Mouse (Mus musculus) hindbrain, embryonic 13.5 days (tissue): ENCODE measurements around the gene Cxcr1. TPM values are rescaled to one million over a fixed set of nuclear protein-coding genes. Genes with fewer than 3 reads are reported as not detected.
"Not testable (repeated sequence)": the region's sequence is repeated elsewhere in the genome, so short reads cannot be mapped to it uniquely, and the experiment has no call there.

ENCODE experiments used
- ATAC-seq: fragments of 200-750 bp; cut with Nextera tagmentation; 2 replicates; pipeline ENCODE4 v1.8.0; 2017; ENCODE audit warnings: moderate TSS enrichment; ENCODE audit not compliant: low FRiP score
- H3K27ac ChIP-seq: fragments of 300-500 bp; sonication (generic); 2 replicates; pipeline ENCODE4 v1.5.1; 2015; ENCODE audit warnings: inconsistent platforms, mild to moderate bottlenecking, moderate library complexity
- H3K27me3 ChIP-seq: fragments of 300-500 bp; sonication (generic); 2 replicates; pipeline ENCODE4 v1.6.1; 2015; ENCODE audit warnings: mild to moderate bottlenecking, inconsistent platforms
- H3K36me3 ChIP-seq: fragments of 300-500 bp; sonication (generic); 2 replicates; pipeline ENCODE4 v1.6.1; 2015; ENCODE audit warnings: mild to moderate bottlenecking, inconsistent platforms
- H3K4me1 ChIP-seq: fragments of 300-500 bp; sonication (generic); replicated peaks from 2 replicates; pipeline ENCODE4 v1.6.1; 2015; ENCODE audit warnings: inconsistent platforms
- H3K4me2 ChIP-seq: fragments of 300-500 bp; sonication (generic); 2 replicates; pipeline ENCODE4 v1.6.1; 2015; ENCODE audit warnings: inconsistent platforms, mild to moderate bottlenecking, moderate library complexity
- H3K4me3 ChIP-seq: fragments of 300-500 bp; sonication (generic); 2 replicates; pipeline ENCODE4 v1.5.1; 2015; ENCODE audit warnings: mild to moderate bottlenecking, inconsistent platforms
- H3K9ac ChIP-seq: fragments of 300-500 bp; sonication (generic); 2 replicates; pipeline ENCODE4 v1.6.1; 2015; ENCODE audit warnings: mild to moderate bottlenecking, inconsistent platforms
- H3K9me3 ChIP-seq: fragments of 300-500 bp; sonication (generic); 2 replicates; pipeline ENCODE4 v1.6.1; 2016; ENCODE audit warnings: inconsistent platforms
- WGBS: fragments of 180-500 bp; shearing (Covaris S2); methylation state at CpG from one replicate; pipeline ENCODE4 v1.1.7; 2015; 5-methylcytosine and 5-hydroxymethylcytosine counted together
- polyA plus RNA-seq: library from polyadenylated mRNA; unstranded; fragments of >200 nt; fragmentation: Nextera tagmentation; extraction: Ambion mirVana; gene quantifications from 2 replicates; pipeline ENCODE4 v1.2.1, GENCODE M21; 2015

Cxcr1 gene
- polyA plus RNA-seq, 1 experiment from 2014 or later, result not detected

- H3K4me2 ChIP-seq, result no peak overlapping the region
- no peak for ATAC-seq
- 92% methylated on average over 7 of the region's 7 CpGs for WGBS
Measured at GRCm38 (mm10) chr1:74190471-74190870, 4.0 kb downstream of the Cxcr1 start.

GRCm38 (mm10) chr1:74183006-74183405 is 11.4 kb downstream of the Cxcr1 start:
- no peaks in the 10 kb centered on the region for H3K9me3 ChIP-seq
- H3K9ac ChIP-seq, result no peak overlapping the region
- H3K36me3 ChIP-seq, result no peaks in the 10 kb centered on the region
- no peaks in the 10 kb centered on the region for H3K4me1 ChIP-seq
- no peaks in the 10 kb centered on the region for H3K27me3 ChIP-seq
- no peak overlapping the region for H3K4me3 ChIP-seq
- no peak overlapping the region for H3K4me2 ChIP-seq
- 72% methylated on average over 2 of the region's 2 CpGs for WGBS
- H3K27ac ChIP-seq, result no peak overlapping the region
- ATAC-seq, result no peak

More at GRCm38 (mm10) chr1:74190471-74190870, 4.0 kb downstream of the Cxcr1 start:
- Histone ChIP-seq H3K9me3 (no peaks in the 10 kb centered on the region), H3K9ac (no peak overlapping the region), H3K4me3 (no peak overlapping the region), H3K36me3 (no peaks in the 10 kb centered on the region), H3K4me1 (no peaks in the 10 kb centered on the region), H3K27me3 (no peaks in the 10 kb centered on the region), H3K27ac (no peak overlapping the region)

DNA sequence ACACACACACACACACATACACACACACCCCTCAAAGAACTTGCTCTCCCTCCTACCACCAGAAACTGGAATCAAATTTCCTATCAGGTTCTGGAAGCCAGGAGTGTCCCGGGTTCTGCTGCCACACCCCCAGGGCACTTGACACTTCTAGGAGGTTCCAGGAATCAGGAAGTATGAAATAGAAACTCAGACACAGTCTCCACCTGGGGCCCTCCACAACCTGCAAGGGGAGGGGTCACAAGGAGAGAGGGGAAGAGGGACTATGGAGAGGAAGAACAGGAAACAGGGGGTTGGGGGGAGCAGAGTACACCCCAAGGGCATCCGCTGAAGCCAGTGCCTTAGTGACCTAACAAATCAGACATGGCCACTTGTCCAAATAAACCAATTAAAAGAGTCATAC is 13.0 kb downstream of the Cxcr1 start:
- H3K27ac ChIP-seq, result no peak overlapping the region
- H3K9ac ChIP-seq, result no peak overlapping the region
- 85% methylated on average over 2 of the region's 2 CpGs for WGBS
- no peak overlapping the region for H3K4me3 ChIP-seq
- no peak overlapping the region for H3K4me2 ChIP-seq
- H3K9me3 ChIP-seq, result no peaks in the 10 kb centered on the region
- no peaks in the 10 kb centered on the region for H3K4me1 ChIP-seq
- no peaks in the 10 kb centered on the region for H3K36me3 ChIP-seq
- no peaks in the 10 kb centered on the region for H3K27me3 ChIP-seq
- no peak for ATAC-seq

- no peak overlapping the region for H3K9ac ChIP-seq
- no peaks in the 10 kb centered on the region for H3K27me3 ChIP-seq
- H3K36me3 ChIP-seq, result no peaks in the 10 kb centered on the region
- H3K4me1 ChIP-seq, result no peaks in the 10 kb centered on the region
- no peak overlapping the region for H3K27ac ChIP-seq
- H3K9me3 ChIP-seq, result no peaks in the 10 kb centered on the region
- no peak overlapping the region for H3K4me2 ChIP-seq
- 54% methylated on average over 9 of the region's 9 CpGs for WGBS
- no peak for ATAC-seq
- H3K4me3 ChIP-seq, result no peak overlapping the region
Measured at GRCm38 (mm10) chr1:74179624-74180408, 14.6 kb downstream of the Cxcr1 start.

DNA sequence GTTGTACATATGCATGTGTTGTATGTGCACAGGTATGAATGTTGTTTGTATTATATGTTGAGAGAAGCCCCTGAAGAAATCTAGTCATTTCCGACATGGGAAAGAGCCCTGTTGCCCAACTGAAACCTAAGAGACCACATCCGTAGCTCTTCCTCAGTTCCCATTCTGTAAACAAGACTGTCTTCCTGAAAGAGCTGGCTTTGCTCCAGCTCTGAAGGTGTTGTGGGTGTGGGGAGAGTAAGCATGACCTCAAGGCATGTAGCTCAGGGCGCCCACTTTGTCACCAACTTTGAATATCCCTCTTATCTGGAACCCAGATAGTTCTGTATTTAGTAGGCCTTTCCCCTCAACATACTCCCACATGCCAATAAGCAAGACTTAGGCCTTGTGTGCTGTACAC is 15.8 kb downstream of the Cxcr1 start:
- Histone ChIP-seq H3K9me3 (no peaks in the 10 kb centered on the region), H3K27ac (no peak overlapping the region), H3K9ac (no peak overlapping the region), H3K4me1 (no peaks in the 10 kb centered on the region), H3K36me3 (no peaks in the 10 kb centered on the region), H3K4me3 (no peak overlapping the region), H3K27me3 (no peaks in the 10 kb centered on the region), H3K4me2 (no peak overlapping the region)
- ATAC-seq, result no peak
- 89% methylated on average over 3 of the region's 3 CpGs for WGBS

- no peak overlapping the region for H3K27ac ChIP-seq
- 87% methylated on average over 4 of the region's 4 CpGs for WGBS
- no peaks in the 10 kb centered on the region for H3K36me3 ChIP-seq
- no peaks in the 10 kb centered on the region for H3K4me1 ChIP-seq
- H3K27me3 ChIP-seq, result no peaks in the 10 kb centered on the region
- H3K9ac ChIP-seq, result no peak overlapping the region
- H3K4me3 ChIP-seq, result no peak overlapping the region
- H3K4me2 ChIP-seq, result no peak overlapping the region
- ATAC-seq, result no peak
- H3K9me3 ChIP-seq, result no peaks in the 10 kb centered on the region
Measured at GRCm38 (mm10) chr1:74175731-74176130, 18.7 kb downstream of the Cxcr1 start.

DNA sequence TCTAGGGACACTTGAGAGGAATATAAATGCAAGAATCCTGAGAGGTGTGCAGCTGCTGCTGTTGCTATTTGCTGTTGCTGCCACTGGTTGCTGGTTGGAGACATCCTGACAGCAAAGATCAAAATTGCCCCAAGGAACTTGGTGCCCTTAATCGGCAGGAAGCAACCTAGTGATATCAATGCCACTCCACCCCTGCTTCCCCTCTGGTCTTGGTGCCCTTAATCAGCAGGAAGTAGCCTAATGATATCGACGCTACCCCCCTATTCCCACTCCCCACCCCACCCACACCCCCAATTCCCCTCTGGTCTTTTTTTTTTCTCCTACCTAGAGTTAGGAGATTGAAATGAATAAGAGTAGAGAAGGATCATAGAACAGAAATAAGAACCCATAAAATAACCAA is 21.7 kb downstream of the Cxcr1 start:
- no peaks in the 10 kb centered on the region for H3K4me1 ChIP-seq
- 90% methylated on average over 3 of the region's 3 CpGs for WGBS
- H3K4me2 ChIP-seq, result no peak overlapping the region
- no peaks in the 10 kb centered on the region for H3K27me3 ChIP-seq
- H3K9me3 ChIP-seq, result no peaks in the 10 kb centered on the region
- no peak overlapping the region for H3K9ac ChIP-seq
- no peak overlapping the region for H3K27ac ChIP-seq
- H3K36me3 ChIP-seq, result no peaks in the 10 kb centered on the region
- H3K4me3 ChIP-seq, result no peak overlapping the region
- no peak for ATAC-seq

DNA sequence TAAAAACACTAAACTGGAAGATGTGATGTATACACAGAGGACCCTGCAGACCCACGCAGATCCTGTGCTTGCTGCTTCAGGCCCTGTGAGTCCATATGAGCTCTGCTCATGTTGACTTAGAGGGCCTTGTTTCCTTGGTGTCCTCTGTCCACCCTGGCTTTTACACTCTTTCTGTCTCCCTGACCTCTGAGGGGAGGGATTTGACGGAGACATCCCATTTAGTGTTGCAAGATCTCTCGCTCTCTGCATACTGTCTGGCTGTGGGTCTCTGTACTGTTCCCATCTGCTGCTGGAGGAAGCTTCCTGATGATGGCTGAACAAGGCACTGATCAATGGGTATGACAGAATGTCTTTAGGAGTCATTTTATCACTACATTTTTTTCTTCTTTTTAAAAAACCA is 24.7 kb downstream of the Cxcr1 start:
- no peaks in the 10 kb centered on the region for H3K4me1 ChIP-seq
- WGBS, result 88% methylated on average over 3 of the region's 3 CpGs
- H3K36me3 ChIP-seq, result no peaks in the 10 kb centered on the region
- H3K4me3 ChIP-seq, result no peak overlapping the region
- no peak overlapping the region for H3K9ac ChIP-seq
- H3K4me2 ChIP-seq, result no peak overlapping the region
- ATAC-seq, result no peak
- H3K9me3 ChIP-seq, result no peaks in the 10 kb centered on the region
- no peaks in the 10 kb centered on the region for H3K27me3 ChIP-seq
- no peak overlapping the region for H3K27ac ChIP-seq

DNA sequence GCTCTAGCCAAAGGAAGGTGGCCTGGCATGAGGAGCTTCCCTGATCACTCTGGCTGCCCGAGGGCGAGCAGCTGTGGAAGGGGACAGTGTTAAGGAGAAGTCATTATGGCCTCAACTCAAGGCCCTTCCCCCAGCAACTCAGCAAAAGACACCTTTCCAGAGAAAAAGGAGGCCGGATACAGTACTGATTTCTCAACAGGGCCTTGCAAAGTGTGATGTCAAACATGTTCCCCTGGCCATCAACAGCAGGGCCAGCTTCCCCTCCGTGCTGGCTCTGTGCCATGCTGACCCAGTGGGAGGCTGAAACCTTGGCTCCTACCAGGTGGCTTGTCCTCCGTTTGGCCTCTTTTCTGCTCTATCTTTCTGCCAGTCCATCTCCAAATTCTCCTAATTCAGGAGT is 27.3 kb downstream of the Cxcr1 start:
- no peaks in the 10 kb centered on the region for H3K27me3 ChIP-seq
- H3K4me2 ChIP-seq, result no peak overlapping the region
- no peaks in the 10 kb centered on the region for H3K9me3 ChIP-seq
- H3K27ac ChIP-seq, result no peak overlapping the region
- H3K36me3 ChIP-seq, result no peaks in the 10 kb centered on the region
- H3K9ac ChIP-seq, result no peak overlapping the region
- WGBS, result 81% methylated on average over 5 of the region's 5 CpGs
- H3K4me1 ChIP-seq, result no peaks in the 10 kb centered on the region
- no peak for ATAC-seq
- no peak overlapping the region for H3K4me3 ChIP-seq

GRCm38 (mm10) chr1:74160036-74160435 is 34.4 kb downstream of the Cxcr1 start:
- ATAC-seq, result no peak
- Histone ChIP-seq H3K9ac (no peak overlapping the region), H3K4me1 (no peaks in the 10 kb centered on the region), H3K4me2 (no peak overlapping the region), H3K4me3 (no peak overlapping the region), H3K27me3 (no peaks in the 10 kb centered on the region), H3K27ac (no peak overlapping the region), H3K9me3 (no peaks in the 10 kb centered on the region), H3K36me3 (no peaks in the 10 kb centered on the region)
- WGBS, result 83% methylated on average over 2 of the region's 2 CpGs

GRCm38 (mm10) chr1:74159613-74160012 is 34.8 kb downstream of the Cxcr1 start:
- H3K27ac ChIP-seq, H3K4me1 ChIP-seq, H3K4me3 ChIP-seq, H3K36me3 ChIP-seq, H3K4me2 ChIP-seq, H3K9me3 ChIP-seq, H3K27me3 ChIP-seq, H3K9ac ChIP-seq, ATAC-seq: not testable (repeated sequence)
- WGBS, result 86% methylated on average over 5 of the region's 5 CpGs

DNA sequence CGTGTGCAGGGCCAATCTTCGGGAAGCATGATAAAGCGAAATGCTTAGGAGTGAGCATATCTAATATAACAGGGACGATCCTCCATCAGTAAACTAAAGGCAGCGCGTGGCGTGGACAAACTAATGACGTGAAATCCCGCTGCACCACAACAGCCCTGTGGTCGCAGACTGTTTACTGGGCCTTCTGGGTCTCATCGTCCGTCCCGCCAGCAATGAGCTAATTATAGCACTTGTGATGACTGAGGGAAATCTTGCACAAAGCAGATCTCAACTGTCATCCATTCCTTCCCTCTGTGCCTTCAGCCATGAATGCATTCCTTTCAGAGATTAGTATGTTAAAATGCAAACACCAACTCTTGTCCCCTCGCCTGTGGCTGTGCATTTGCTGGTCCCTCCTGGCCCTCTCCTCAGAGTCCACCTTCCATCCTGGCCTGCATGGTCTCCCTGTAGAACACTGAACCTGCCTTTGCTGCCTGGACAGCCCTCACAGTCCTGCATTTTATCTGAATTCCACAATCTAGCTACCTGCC is 38.0 kb downstream of the Cxcr1 start:
- no peaks in the 10 kb centered on the region for H3K27me3 ChIP-seq
- H3K36me3 ChIP-seq, result no peaks in the 10 kb centered on the region
- no peak overlapping the region for H3K9ac ChIP-seq
- ATAC-seq, result no peak
- no peak overlapping the region for H3K27ac ChIP-seq
- H3K4me2 ChIP-seq, result no peak overlapping the region
- no peaks in the 10 kb centered on the region for H3K4me1 ChIP-seq
- H3K9me3 ChIP-seq, result no peaks in the 10 kb centered on the region
- WGBS, result 78% methylated on average over 14 of the region's 14 CpGs
- H3K4me3 ChIP-seq, result no peak overlapping the region

GRCm38 (mm10) chr1:74155435-74156012 is 38.9 kb downstream of the Cxcr1 start:
- no peak for ATAC-seq

More at GRCm38 (mm10) chr1:74155435-74156012, 38.9 kb downstream of the Cxcr1 start:
- Histone ChIP-seq H3K4me1 (no peaks in the 10 kb centered on the region), H3K4me2 (no peak overlapping the region), H3K9me3 (no peaks in the 10 kb centered on the region), H3K9ac (no peak overlapping the region), H3K36me3 (no peaks in the 10 kb centered on the region), H3K27me3 (no peaks in the 10 kb centered on the region), H3K27ac (no peak overlapping the region), H3K4me3 (no peak overlapping the region)
- WGBS, result 92% methylated on average over 6 of the region's 6 CpGs
